Mouse (Mus musculus): ENCODE measurements around the gene Smug1.
A peak's percentile ranks its signal among the peaks of the same experiment; 100 is the strongest.

Gene Smug1

DNA sequence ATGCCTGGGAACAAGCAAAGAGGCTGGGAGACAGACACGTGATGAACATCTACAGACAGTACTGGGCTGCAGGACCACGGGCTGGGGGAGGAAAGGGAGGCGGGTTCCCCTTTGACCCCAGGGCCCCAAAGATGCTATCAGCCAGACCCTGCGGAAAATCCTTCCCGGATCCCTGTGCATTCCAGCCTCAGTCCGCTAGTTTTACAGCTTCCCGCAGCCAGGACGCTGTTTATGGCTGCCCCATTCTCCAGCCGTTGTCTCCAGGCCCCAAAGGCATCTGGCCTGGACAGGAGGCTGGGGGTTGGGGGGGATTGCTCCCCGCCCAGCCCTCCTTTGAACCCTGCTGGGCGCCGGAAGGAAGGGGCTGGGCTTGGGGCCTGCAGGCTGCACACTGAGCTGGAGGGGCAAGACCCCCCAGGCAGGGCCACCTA, 10.7 kb upstream of the Smug1 start:
- no peak for DNase-seq (ENCODE audit: low read depth)

GRCm38 (mm10) chr15:103176874-103177421, 10.1 kb upstream of the Smug1 start:
- peak; percentile 89 for DNase-seq (ENCODE audit: low read depth)

DNA sequence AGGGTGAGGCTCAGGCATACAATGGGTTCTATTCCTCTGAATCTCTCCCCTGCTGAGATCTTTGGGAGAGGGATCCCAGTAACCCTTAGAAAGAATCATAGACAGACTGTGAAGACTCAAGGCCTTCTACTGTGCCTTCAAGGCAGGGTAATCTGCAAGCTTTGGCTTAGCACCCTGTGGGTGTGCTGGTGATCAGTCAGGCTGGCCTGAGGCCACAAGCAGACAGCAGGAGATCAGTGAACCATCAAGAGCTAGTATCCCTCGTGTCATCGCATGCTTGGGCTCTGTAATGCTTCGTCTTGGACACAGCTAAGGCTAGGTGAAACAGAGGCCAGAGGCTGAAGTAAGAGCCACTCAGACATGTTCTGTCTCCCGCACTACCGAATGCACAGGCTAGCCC, 6.4 kb upstream of the Smug1 start:
- no peak for DNase-seq (ENCODE audit: low read depth)

GRCm38 (mm10) chr15:103172537-103172936, 5.6 kb upstream of the Smug1 start:
- DNase-seq (ENCODE audit: low read depth): peak; percentile 76

GRCm38 (mm10) chr15:103171276-103171675, 4.4 kb upstream of the Smug1 start:
- no peak for DNase-seq (ENCODE audit: low read depth)

GRCm38 (mm10) chr15:103170316-103170679, 3.4 kb upstream of the Smug1 start:
- no peak for DNase-seq (ENCODE audit: low read depth)

DNA sequence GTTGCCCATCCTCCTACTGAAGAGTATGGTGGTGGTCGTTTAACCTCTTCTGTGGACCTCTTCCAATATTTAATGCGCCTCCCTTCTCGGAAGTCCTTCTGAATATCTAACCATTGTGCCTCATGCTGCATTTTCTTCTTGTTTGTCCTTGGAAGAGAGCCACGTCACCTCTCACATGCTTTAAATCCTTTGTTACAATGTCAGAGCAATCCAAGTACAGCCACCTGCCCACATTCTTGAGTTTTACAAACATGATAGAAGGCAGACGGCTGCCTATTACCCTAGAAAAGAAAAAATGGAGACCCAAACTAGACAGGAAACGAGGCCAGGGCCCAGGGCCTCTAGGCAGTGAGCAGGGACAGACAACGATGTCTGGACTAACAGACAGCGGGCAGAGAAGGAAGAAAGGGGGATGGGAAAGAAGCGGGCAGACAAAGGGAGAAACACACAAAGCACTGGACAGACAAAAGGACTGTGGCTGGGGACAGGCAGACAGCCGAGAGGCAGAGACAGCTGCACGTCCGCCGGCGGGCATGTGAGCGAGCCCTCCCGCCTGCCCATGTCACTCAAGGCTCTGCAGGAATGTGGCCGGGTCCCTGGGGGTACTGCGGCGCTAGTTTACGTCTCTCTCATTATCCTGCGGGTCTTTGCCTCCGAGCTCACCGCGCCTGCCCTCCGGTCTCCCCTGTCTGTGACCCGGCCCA, 2.9 kb upstream of the Smug1 start:
- DNase-seq (ENCODE audit: low read depth): no peak

DNA sequence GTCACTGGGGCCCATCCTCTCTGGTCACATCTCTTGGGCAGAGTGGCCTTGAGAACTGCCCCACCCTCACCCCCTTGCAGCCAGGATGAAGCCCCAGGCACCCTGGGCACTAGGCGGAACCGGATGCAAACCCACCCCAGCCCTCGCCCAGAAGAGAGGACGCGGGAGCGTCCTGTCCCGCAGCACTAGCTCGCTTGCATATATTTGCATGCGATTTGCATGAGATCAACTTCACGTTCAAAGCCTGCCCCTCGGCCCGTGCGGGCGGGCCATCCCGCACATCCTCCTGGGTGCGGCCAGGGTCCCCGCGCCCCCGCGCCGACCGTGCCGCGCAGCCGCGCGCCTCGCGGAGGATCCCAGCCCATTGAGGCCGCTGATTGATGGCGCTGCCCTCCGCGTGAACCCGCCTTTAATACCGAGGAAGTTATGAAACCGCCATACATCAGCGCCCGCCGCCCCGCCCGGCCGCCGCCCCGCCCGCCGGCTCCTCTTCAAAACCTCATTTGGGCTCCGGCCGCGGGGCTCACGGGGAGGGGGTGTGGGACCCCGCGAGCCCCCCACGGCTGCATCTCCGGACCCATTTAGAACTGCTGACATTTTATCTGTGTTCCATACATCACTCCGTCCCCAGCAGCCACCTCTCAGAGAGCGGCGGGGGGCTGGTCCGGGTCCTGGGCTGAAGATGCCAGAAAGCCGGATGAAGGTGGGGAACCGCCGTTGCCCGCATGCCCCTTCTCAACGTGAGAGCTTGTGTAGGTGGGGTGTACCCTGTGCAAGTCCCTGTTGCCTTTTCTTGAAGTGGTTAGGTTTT, 2.1 kb upstream of the Smug1 start:
- peak; percentile 80 for DNase-seq (ENCODE audit: low read depth)

DNA sequence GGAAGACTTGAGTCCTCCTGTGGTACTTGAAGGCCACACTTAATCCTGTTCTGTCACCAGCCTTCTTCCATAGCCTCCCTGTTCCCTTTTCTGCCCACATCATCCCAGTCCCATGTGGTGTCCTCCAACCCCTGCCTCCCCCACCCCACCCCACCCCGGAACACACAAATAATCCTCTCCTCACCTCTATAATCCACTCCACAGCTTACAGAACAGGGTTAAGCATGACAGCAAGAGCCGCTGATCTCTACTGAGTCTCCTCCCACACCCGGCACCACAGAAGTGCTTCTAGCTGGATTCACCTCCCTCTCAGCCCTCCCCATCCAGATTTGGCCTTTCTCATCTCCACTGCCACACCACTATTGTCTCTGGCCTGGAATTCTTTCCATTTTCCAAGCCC, 894 bp upstream of the Smug1 start:
- no peak for DNase-seq (ENCODE audit: low read depth)

GRCm38 (mm10) chr15:103165924-103166323, 968 bp downstream of the Smug1 start:
- DNase-seq (ENCODE audit: low read depth): no peak

GRCm38 (mm10) chr15:103165379-103165778, 1.5 kb downstream of the Smug1 start:
- peak; percentile 93 for DNase-seq (ENCODE audit: low read depth)

DNA sequence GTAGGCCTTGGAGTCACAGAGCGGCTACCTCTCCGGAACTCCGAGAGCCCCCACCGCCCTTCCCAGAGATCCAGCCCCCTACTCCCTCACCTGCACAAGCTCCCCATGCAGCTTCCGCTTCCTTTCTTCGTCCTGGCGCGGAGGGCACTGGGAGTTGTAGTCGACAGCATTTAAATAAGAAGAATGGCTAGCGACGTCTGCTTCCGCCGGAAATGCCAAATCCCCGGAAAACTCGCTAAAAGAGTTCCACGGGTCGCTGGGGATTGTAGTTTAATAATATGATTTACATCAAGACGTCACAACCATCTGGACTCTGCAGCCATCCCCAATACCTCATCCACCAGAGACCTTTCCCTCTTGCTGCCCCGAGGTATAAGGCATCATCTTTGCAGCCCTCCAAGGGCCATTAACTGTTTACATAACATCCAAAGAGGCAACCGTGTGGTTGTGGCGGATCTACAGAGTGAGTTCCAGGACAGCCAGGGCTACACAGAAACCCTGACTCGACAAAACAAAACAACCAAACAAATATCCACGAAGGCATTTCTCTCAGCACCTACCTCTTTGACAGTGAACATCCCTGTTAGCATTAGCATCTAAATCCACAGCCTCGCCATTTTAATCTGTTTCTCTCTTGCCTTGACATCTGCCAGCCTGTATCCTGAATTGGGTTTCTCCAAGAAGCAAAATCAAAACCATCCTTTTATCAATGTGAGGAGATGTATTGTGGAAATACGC, 3.5 kb downstream of the Smug1 start:
- peak; percentile 95 for DNase-seq (ENCODE audit: low read depth)

DNA sequence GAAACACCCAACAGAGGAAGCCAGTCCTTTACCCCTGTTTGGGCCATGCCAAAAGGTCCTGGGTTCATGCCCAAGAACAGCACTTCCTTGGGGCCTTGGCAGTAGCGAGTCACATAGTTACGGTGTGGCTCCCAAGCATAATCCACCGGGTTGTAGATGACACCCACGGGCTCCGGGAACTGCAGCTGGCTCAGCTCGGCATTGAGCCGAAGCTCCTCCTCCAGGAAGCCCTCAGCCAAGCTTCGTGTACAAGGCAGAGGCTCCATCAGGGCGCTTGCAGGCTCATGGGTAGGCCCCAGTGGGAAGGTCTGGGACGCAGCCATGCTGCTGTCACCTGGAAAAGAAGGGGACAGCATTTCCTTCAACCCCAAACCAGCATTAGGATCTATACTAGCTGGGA, 9.3 kb downstream of the Smug1 start:
- DNase-seq (ENCODE audit: low read depth): no peak

GRCm38 (mm10) chr15:103156890-103157289, 10.0 kb downstream of the Smug1 start:
- DNase-seq (ENCODE audit: low read depth): no peak

DNA sequence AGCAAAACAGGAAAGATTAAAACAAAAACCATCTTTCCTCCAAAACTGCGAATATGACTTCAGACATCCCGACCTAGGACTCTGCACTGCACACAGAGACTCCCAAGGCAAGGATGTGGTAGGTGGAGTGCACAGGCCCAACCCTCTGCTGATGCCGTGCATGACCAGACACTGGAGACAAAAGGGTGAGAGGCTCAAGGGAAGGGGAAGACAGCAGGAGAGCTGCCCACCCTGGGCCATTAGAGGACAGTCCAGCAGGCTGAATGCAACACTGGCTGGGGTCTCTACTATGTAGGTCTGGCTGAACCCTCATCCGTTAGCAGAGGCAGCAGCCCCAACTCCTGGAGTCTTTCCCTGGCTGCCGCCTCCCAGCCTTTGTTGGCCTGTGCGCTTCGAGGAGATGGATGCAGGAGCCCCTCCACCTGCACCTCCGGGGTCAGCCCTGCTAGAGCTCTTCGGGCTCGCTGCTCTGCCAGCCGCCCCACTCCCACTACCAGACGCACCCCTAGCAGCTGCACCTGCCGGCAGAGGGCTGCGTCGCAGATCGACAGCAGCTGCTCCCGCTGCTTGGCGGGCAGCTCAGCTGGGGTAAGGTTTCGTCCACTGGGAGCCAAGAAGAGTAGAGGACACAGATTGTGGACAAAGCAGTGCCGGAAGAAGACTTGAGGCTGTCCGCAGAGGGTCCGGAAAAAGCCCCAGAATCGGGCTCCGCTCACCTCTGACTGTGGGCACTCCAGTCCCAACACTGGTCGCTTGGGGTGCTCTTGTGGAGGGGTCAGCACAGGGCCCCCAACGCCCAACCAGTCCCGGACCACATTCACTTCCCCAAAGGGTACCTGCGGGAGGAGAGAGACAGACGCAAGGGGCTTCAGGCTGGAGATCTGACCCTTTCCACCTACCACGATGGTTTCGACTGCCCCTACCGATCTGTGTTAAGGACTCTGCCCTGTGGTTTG, 11.2 kb downstream of the Smug1 start:
- no peak for DNase-seq (ENCODE audit: low read depth)

DNA sequence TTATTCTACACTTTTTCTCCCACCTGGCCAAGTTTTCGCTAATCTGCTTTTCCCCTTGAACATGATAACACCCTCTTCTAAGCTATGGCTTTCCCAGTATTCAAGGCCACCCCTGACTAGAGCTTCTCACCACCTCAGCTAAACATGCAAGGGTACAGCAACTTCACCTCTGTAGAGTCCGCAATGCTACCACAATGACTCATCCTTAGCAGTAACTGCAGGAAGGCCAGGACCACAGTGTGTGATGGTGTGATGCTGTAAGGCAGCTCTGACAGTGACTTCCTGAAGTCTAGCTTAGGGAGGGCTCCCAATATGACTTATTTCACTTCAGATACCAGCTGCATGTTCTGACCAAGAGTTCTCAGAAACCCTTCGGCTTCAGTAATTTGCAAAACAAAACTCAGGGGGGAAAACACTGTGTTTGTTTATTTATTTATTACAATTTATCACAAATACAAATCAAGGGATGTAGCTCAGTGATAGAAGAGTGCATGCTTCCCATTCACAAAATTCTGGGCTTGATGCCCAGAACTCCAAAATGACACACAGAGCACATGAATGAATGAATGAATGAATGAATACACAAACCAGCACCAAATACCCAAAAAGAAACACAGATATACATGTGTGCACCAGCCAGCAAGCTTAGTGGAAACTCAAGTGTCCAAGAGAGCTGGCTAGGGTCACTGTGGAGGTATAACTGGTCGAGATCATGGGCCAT, 13.8 kb downstream of the Smug1 start:
- peak; percentile 69 for DNase-seq (ENCODE audit: low read depth)

DNA sequence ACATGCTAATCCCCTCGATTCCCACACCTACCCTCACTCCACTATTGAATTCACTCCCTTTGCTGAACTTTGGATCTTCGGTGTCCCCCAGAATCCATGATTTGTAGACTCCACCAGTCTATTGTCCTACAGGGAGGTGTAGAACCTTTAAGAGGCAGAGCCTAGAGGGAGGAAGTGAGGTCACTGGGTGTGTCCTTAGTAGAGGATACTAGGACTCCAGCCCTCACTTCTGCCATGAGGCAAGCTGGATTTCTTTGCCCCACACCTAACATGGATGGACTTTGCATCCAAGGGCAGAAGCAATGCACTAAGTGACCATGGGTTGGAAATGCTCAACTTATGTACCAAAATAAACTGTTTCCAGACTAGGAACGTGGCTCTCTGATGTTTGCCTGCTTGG, 14.5 kb downstream of the Smug1 start:
- DNase-seq (ENCODE audit: low read depth): peak; percentile 44

- DNase-seq (ENCODE audit: low read depth): no peak
These were observed 19.1 kb downstream of the Smug1 start for GRCm38 (mm10) chr15:103147779-103148178.

- no peak for DNase-seq (ENCODE audit: low read depth)
These were observed 19.5 kb downstream of the Smug1 start for GRCm38 (mm10) chr15:103147422-103147690.

DNA sequence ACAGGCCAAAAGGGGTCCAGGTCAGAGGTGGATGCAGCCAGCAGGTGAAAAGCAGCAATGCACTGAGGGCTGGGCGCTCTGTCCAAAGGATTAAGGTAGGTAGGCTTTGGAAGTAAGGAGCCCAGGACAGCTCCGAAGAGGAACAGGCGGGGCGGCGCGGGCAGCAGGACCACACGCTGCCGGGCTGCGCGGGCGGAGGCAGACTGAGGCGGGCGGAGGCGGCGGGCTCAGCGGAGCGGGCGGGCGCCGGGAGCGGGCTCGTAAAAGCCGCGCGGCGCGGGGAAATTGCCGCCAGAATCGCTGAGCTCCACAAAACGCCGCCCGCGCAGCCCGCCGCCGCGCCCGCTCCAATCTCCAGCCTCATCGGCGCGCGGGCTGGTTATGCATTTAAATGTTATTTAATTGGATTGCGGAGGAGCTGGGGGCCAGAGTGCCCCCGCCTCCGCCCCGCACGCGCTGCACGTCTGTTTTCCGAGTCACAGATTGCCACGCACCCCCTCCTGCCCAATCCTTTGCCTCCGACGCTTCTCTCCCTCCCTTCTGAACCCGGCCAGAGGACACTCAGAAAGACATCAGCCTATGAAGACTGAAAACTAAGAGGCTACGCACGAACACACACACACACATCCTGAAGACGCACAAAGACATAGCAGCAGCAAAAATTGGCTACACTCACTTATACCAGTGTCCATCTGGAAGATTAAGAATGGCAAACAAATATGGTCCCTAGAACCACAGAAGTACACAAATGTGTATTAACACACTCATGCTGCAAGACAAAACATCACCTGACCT, 20.1 kb downstream of the Smug1 start:
- peak; percentile 39 for DNase-seq (ENCODE audit: low read depth)
